Mouse (Mus musculus): Measurements from ENCODE around the gene Arhgdib.

Gene Arhgdib

DNA sequence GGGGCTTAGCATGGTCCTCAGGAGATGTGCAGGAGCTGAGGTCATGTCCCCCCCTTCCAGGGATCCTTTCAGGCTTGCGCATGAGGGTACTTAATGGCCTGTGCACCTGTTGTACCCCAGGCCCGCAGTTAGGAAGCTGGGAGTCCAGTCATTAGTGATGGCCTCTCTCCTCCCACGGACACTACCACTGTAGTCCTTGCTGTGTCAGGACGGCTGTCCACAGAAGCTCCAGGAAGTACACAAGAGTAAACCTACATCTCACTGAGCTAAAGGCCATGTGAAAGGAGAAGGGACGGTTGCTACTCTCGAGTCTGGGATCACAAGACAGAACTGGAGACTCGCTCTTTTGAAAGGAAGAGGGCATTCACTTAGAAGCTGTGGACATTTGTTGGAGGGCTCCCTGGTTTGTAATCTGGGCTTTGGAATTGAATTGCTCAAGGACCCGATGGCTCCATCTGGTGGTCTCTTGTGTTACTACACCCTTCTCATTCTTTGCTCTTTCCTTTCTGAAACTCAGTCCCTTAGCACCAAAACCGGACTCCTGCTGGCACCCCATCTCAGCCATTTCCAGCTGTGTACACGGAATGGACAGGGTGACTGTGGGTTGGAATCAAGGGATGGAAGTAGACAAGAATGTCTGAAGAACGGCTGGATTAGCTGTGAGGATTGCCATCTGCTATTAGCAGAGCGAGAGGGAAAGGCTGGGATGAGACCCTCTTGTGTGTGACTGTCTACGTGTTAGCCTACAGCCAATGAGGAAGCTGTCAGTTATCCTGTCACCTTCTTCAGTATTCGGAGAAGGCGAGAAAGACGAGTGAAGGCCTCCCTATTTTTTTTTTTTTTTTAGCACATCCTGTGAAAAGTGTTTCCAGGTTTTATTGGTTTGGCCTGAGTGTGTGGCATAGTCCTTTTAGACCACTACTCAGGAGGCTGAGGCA lies 21.1 kb downstream of the Arhgdib start:
- no peak for DNase-seq (ENCODE audit: low read depth, low spot score)

DNA sequence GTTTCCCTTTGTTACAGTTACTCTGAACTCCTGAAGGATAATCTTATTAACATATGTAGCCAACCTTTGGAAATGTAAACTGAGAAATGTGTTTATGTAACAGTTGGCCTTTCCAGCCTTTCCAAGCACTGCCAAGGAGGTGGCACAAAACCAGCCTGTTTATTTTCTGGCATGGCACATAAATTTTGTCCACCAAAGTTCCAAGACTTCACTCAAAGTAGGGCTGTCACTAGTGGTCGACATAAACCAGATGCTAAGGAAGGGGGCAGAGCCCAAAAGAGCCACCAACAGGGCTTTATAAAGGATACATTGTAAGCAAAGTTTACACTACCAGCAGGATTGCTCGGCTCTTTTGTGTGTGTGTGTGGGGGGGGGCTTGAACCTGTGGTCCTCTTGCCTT lies 23.8 kb downstream of the Arhgdib start:
- no peak for DNase-seq (ENCODE audit: low read depth, low spot score)

DNA sequence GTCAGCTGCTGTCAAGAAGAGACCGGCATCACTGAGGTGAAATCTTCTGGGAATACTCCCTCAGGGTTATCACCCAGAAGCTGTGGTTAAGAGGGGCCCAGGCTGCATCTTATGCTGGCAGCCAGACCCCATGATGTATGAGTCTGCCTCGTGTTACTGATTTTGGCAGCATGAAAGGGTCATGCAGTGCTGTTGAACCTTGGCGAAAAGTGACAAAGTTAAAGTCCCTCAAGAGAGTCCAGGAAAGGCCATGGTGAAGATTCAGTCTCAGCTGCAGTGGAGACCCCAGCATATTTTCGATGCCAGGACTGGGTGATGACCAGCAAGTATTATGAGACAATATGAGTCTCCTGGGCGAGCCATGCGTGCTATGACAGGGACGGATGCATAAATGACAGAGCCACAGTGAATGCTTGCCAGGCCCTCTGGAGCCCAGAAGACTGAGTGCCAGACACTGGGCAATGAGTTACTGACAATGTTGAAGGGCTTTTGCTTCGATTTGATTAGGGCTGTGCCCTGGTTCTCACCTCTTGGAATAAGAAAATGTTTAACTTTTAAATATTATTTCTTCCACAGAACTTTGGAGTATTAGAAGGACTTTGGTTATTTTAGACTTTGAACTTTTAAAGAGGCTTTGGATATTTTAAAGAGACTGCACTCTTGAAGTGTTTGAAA lies 25.8 kb downstream of the Arhgdib start:
- DNase-seq (ENCODE audit: low read depth, low spot score) = no peak

DNA sequence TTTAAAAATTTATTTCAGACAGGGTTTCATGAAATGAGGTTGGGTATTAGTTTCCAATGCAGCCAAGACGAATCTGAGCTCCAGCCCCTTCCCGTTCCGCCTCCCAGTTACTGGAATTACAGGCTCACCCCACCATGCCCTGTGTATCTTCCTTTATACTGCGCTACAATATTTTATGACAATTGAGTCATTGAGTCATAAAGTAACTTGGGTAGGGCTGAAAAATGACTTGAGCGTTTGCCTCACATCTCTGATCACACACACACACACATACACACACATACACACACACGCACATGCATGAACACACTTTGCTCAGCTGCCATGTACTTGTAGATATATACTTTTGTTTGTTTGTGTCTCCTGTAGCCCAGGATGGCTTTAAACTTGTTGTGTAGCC lies 27.5 kb downstream of the Arhgdib start:
- no peak for DNase-seq (ENCODE audit: low read depth, low spot score)

DNA sequence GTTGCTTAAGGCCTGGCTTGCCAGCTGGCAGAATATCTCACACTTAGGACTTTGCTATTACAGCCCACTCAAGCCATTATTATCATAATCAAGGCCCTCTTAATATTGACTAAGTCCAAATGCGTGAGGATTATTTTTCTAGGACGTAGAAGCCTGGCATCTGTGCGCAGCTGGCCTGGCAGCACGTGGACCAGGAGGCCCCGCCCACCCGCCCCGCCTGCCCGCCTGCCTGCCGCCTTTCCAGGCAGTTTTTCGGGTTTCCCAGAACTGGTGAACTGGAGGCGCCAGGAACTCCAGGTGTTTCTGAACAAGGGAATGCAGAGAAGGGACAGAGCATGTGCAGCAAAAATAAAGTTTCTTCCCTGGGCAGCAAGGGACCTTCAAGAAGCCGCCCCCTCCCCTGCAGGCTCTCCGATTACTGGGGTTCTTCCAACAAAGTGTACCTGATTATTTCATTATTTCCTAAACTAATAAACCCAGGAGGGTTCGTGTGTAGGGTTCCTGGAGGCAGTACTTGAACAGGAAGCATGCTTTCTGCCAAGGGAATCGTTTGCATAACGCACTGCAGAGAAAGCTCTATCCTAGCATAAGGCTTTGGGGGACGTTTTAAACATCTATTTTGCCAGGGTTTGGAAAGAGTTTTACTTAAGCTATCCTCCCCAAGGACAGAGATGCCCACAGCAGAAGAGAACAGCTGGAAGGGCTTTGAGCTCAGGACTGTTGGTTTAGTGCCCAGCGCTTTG lies 28.1 kb downstream of the Arhgdib start:
- no peak for DNase-seq (ENCODE audit: low read depth, low spot score)

DNA sequence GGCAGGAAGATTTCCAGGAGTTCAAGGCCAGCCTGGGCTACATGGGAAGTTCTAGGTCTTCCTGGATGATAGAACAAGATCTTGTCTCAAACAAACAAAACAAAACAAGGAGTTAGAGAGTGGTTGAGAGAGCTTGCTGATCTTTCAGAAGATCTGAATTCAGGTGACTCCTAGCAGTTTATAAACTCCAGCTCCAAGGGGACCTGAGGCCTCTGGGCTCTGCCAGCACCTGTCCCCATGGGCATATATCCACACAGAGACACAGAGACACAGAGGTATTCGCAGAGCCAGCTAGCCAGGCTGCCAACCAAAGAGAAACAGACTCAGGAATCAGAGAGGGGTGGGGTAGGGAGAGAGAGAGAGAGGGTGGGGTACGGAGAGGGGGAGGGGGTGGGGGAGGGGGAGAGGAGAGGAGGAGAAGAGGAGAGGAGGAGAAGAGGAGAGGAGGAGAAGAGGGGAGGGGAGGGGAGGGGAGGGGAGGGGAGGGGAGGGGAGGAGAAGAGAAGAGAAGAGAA lies 28.9 kb downstream of the Arhgdib start:
- DNase-seq (ENCODE audit: low read depth, low spot score) = no peak

DNA sequence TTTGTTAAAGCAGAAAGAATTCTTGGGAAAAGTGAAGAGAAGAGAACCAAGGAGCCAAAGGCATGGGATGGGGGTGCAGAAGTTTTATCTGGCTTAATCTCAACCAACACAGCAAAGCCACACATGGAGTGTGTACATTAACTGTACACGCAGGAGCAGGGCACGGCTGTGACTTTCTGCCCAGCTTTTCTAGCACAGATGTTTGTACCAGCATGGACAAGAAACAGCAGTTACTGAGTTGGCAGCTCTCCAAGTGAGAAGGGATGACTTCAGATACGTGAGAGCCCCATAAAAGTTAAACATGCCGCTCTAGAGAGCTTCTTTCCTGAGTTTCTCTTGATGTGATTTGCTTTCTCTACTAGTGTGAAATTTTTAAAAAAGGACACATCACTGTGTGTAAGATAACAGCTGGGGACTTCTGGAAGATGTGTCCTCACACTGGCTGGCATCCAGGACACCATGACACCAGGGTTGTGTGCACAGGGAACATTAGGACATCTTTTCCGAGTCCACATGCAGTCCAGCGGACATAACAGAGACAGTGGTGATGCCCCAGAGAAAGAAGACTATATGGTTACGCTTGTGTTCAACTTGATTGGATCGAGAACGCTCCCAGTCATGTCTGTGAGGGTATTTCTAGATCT lies 31.3 kb downstream of the Arhgdib start:
- no peak for DNase-seq (ENCODE audit: low read depth, low spot score)

DNA sequence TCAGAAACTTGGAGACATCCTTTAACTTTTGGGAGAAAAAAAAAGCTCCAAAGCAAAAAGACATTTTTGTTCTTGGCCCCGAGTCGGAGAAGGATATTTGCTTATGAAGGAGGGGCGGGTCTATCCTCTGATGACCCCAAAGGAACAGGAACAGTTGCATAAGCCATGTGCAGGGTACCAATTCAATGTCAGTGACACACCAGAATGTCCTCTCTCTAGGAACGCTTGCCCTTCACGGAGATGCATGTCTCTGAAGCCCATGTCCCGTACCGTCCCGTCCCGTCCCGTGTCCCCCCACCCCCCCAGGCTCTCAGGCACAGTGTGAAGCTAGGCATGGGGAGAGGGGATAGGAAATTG lies 34.8 kb downstream of the Arhgdib start:
- no peak for DNase-seq (ENCODE audit: low read depth, low spot score)

DNA sequence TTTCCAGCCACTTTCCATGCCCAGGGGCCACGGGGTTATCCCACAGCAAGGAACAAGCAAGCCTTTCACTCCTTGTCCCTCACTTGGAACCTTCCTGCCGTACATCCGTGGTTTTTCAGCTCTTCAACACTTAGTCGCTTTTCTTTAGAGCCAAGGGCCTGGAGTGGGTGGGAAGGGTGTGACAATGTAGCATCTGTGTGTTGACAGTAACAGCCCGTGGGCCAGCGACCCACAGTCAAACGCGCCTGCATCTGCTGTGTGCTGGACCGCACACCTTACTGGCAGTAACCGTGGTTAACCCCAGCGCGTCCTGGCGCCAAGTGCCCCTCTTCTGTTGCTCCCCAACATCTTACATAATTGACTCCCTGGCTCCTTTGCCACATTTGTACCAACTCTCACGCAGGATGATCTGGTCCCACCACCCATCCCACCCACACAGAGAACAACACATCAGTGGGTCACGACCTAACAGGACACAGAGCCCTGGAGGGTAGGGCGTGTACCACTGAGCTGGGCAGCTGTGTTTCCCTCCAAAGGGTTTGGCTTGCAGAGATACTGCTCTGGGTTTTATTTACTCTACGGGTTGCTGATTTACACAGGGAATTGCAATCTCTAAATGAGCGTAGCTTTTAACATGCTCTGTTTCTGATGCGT lies 35.3 kb downstream of the Arhgdib start:
- DNase-seq (ENCODE audit: low read depth, low spot score) = no peak

DNA sequence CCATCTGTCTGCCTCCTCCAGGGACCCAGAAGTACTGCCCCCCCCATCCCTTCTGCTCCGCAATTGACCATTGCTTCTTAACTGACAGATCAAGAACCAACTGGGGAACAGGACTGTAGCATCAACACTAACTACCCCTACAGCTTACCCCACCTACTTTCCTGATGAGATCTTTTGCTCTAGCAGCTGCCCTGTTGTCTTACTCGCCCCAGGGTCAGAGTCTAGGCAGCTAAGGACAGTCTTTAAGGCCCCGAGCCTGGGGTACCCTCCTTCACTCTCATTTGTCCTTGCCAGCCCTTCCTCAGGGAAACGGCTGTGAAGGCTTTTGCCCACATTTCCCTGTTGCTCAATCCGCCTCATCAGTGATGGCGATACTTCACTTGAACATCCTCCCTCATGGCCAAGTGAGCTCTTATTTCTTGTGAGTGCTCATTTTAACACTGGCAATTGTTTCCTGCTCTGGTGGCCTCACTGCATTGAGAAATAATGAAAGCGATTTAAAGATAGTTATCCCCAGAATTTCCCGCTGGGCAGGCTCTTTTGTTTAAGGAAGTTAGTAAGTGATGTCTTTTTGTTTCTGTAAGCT lies 37.7 kb downstream of the Arhgdib start:
- DNase-seq (ENCODE audit: low read depth, low spot score) = no peak

DNA sequence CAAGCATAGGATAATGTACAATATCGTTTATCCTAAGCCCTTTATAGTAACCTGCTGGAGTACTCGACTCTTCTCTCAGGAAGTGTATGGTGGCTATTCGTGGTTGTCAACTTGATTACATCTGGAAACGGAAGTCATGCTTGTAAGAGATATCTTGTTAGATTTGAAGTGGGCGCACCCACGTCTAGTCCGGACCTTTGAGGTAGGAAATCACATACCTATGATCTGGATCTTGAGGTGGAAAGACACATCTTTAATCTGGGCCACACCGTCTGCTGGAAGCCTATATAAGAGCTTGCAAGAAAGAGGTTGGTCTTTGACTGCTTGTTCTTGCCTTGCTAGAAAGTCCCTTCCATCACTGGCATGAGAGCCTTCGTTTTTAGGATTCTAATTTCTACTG lies 39.2 kb downstream of the Arhgdib start:
- no peak for DNase-seq (ENCODE audit: low read depth, low spot score)

DNA sequence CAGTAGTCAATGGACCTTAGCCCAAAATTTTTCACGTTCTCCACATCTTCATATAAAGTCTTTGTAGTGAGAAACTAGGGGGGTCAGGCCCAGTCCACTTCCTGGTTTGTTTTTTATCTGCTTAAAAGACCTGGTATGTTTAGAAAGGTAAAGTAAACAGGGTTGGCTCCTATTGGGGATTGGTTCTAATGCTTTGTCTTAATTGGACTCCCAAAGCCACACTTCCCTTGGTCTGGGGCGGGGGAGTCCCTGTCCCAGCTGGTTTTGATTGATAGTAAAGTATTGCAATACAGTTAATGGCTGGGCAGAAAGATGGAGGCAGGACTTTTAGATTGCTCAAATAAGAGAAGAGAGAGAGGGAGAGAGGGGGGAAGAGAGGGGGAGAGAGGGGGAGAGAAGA lies 40.7 kb downstream of the Arhgdib start:
- no peak for DNase-seq (ENCODE audit: low read depth, low spot score)

DNA sequence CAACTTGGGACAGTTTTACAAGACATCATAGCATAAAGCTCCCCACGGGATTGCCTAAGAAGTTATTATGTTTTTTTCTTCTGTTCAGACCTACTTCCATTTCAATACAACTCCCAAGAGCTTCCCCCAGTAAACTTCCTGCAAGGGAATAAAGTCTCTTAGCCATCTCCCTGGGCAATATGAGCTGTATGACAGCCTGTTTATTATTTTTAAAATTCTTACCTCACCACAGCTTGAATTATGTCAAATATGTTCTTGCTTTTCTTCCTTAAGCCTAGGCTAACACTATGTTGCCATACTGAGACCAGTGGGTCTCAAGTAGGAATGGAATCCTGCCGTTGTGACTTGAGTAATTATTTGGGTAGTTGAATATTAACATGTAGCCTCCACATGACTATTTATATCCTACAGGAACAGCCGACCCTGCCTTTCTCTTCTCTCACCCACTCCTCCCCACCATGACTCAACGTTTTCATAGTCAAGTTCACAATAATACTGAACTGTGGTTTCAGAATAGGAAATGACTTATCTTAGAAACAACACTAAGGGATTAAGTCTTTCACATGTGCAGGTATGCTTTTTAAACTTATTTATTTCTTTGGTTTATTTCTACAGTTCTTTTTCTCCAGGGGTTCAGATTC lies 41.2 kb downstream of the Arhgdib start:
- DNase-seq (ENCODE audit: low read depth, low spot score) = no peak

DNA sequence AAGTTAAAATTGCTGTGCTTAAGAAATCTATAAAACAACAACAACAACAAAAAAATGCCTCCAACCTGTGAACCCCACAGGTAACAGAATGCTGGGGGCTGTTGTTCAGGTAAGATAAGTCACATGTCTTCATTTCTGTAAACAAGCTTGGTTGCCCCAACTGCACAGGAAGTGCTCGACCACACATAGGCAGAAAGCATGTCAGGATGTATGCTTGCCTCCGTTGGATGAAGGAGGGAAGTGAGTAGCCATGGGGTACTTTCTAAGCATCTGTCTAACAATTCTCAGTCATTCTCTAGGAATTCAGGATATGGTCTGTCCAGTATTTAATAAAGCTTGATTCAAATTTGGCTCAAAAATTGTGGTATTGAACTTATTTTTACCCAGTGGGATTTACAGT lies 42.7 kb downstream of the Arhgdib start:
- DNase-seq (ENCODE audit: low read depth, low spot score) = no peak

DNA sequence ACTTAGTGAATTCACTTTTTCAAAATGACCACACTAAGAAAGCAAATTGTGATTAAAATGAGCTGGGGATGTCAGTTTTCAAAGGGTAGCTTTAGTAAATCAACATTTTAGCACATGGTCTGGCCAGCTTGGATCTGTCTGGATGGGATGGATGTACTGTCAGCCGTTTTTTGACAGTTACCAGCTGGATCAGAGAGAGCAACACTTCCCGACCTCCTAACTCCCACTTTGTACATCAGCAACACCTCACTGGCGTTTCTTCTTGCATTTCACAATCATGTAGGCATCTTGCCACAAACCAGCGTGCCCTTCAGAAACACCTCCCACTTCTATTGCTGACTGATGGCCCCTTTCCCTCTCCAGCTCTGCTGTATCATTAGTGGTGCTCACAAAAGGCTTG lies 43.5 kb downstream of the Arhgdib start:
- DNase-seq (ENCODE audit: low read depth, low spot score) = no peak

DNA sequence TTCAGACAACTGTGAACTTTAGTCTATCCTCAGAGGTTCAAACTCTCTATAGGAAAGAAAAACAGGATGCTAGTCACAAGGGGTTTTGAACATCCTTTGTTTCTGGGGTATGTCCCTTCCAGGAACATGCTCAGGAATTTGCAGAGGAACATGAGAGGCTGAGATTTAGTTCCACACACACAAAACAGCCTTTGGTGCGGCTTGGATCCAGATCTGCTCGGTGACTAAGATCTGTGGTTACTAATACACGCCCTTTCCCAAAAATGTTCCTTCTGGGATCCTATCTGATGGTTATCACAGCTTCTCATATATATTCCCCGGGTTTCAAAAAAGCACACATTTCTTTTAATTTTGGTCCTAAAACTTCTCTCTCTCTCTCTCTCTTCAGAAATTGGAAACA lies 43.9 kb downstream of the Arhgdib start:
- DNase-seq (ENCODE audit: low read depth, low spot score) = no peak

DNA sequence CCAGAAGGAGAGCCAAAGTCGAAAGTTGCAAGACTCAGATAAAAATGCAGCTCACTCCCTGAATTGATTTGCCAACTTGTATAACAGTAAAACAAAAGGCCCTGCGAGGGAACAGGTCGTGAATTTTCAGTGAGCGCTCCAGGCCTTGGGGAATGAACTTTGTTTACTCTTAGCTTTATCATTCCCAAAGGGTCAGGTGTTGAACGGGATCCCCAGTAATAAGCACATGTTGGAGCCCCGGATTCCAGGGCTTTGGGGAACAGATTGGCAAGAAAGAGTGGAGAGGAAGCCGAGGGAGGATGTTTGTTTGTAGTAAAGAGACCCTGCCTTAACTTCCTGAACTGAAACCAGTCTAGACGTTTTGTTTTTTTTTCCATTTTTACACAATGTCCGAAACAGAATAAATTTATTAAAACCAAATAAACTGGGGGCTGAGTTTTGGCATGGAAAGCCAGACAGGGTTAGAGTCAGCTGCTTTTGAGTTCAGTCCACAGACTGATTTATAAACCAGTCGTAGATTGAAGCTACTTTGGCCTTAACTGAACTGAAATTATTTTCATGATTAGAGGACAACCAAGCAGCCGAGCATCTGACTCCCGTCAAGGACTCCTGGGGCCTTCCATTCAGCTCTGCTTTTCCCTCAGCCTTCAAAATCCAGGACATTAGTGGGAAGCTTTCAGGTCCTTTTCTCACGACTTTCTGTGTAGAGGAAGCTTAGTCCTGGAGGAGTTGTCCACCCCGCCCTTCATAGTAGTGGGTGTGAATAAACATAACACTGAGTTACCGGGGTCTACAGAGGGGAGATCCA lies 47.0 kb downstream of the Arhgdib start:
- no peak for DNase-seq (ENCODE audit: low read depth, low spot score)

DNA sequence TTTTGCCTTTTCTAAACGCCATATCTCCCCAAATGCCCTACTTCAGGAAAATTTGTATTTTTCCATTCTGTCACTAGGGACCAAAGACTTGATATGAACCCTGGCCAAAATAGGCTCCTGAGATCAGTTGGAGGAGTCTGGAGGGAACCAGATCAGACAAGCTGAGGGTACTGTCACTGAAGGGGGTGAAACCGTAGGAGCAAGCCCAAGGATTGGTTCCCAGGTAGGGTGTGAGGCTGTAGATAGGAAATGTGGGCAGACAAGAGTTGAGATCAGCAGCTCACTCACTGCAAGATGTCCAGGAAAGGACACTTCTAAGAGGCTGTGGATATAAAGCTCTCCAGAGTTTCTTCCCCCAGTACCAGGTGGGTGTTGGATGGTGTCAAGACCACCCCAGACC lies 49.7 kb downstream of the Arhgdib start:
- DNase-seq (ENCODE audit: low read depth, low spot score) = no peak

DNA sequence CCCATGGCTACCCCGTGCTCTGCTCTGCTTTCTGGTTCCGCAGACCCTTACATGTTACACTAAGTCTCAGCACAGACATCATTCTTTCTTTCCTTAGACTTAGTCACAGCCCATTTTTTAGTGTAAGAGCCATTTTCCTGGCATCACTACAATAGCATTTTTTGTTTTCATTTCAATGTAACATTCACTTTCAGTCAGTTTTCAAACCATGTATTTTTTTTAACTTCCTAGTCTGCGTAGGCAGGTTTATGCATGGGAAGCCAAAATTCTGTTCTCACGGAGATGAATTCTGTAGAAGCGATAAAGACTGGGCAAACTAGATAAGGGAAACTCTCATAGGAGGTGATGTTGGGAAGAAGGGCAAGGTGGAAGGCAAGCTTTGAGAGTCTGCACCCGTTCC lies 52.1 kb downstream of the Arhgdib start:
- DNase-seq (ENCODE audit: low read depth, low spot score) = no peak

DNA sequence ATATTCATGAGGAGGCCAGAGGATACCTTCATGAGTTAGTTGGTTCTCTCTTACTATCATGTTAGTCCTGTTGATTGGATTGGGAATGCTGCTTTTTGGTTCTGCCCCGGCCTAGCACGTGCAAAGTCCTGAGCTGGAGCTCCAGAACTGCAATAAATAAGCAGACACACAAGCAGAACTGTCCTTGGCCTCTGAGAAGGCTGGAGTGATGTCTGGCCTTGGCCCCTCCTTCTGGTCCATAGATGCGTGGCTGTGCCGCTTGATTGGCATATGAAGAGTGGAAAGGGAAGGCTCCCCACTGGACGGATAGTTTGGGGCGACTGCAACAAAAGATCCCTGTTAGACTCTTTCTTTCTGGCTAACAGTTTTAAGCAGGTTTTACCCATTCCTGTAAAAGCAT lies 52.6 kb downstream of the Arhgdib start:
- no peak for DNase-seq (ENCODE audit: low read depth, low spot score)
